Comparison of ENCODE assay signal across 27 mouse cellular contexts in genomic region chr13:47112056-47112455, GRCm38 (mm10). TPM values are rescaled to one million over a fixed set of nuclear protein-coding genes. Genes with fewer than 3 reads are reported as not detected.
DNase-seq lines count a peak whose midpoint lies in the region; ATAC-seq and TF ChIP-seq lines count a peak whose summit lies in the region.
"Had no signal": no experiment of that assay in that cellular context is flagged by ENCODE, and none has a peak within 500 bp of the region (broad histone marks: within the 10 kb centered on the region; RNA-seq: fewer than 3 reads in every experiment).

No protein-coding gene starts in this region.

- ATAC-seq in erythroid progenitor cell, adult 5-6 weeks (replicated peaks; ENCODE audit: low FRiP score, poor library complexity, severe bottlenecking): peak; percentile 43
- ATAC-seq in liver, embryonic 14.5 days (ENCODE audit: insufficient read depth): peak; percentile 5; the same call in 1 of the 2 replicates
- ATAC-seq in kidney, embryonic 15.5 days (replicated peaks; ENCODE audit: low FRiP score): no peak
- ATAC-seq: forebrain, embryonic 14.5 days; hindbrain, postnatal 0 days; midbrain, embryonic 15.5 days had no signal

- no peak for TF ChIP-seq CTCF in liver, embryonic 14.5 days (IDR thresholded peaks at IDR 0.05; ENCODE audit: low read depth)

- peaks cover 78 to 87% of the 10 kb centered on the region in 2 experiments for H3K4me1 ChIP-seq in liver, embryonic 14.5 days (replicated peaks; ENCODE audit: control insufficient read depth in 2 of 2, insufficient read depth in 2 of 2, low read length in 1 of 2)
- H3K4me1 ChIP-seq in kidney, embryonic 15.5 days: peaks cover 3% of the 10 kb centered on the region
- H3K4me1 ChIP-seq: hindbrain, embryonic 12.5 days; neural tube, embryonic 12.5 days; stomach, embryonic 15.5 days had no signal

- peak overlapping the region; percentile 96 for H3K4me2 ChIP-seq in liver, embryonic 14.5 days (ENCODE audit: low read depth)
- H3K4me2 ChIP-seq in kidney, embryonic 15.5 days: no peak overlapping the region
- H3K4me2 ChIP-seq: embryonic facial prominence, embryonic 13.5 days; hindbrain, embryonic 12.5 days; limb, embryonic 12.5 days; midbrain, embryonic 15.5 days; neural tube, embryonic 12.5 days; stomach, embryonic 15.5 days had no signal

- peak overlapping the region; percentile 97 for H3K27ac ChIP-seq in liver, embryonic 14.5 days
- H3K27ac ChIP-seq in kidney, embryonic 15.5 days: no peak overlapping the region
- H3K27ac ChIP-seq: embryonic facial prominence, embryonic 13.5 days; heart, embryonic 10.5 days; hindbrain, embryonic 12.5 days; hindbrain, postnatal 0 days; left cerebral cortex, adult 2 months; limb, embryonic 12.5 days; midbrain, embryonic 15.5 days; neural tube, embryonic 12.5 days; stomach, embryonic 15.5 days had no signal

- H3K9me3 ChIP-seq in liver, embryonic 14.5 days (ENCODE audit: control insufficient read depth, low read length): no peaks in the 10 kb centered on the region
- no peaks in the 10 kb centered on the region for H3K9me3 ChIP-seq in kidney, embryonic 15.5 days (replicated peaks)
- H3K9me3 ChIP-seq: embryonic facial prominence, embryonic 13.5 days; heart, embryonic 10.5 days; hindbrain, embryonic 12.5 days; limb, embryonic 12.5 days; midbrain, embryonic 15.5 days; neural tube, embryonic 12.5 days; stomach, embryonic 15.5 days had no signal

- 53% methylated on average over 3 of the region's 3 CpGs for WGBS in liver, embryonic 14.5 days (ENCODE audit: insufficient replicate concordance)
- 83% methylated on average over 3 of the region's 3 CpGs for WGBS in kidney, embryonic 15.5 days

- no peaks in the 10 kb centered on the region for H3K36me3 ChIP-seq in liver, embryonic 14.5 days (replicated peaks; ENCODE audit: control insufficient read depth, insufficient read depth, low read depth)
- H3K36me3 ChIP-seq in kidney, embryonic 15.5 days: no peaks in the 10 kb centered on the region
- H3K36me3 ChIP-seq: embryonic facial prominence, embryonic 13.5 days; heart, embryonic 10.5 days; hindbrain, embryonic 12.5 days; limb, embryonic 12.5 days; midbrain, embryonic 15.5 days; neural tube, embryonic 12.5 days; stomach, embryonic 15.5 days had no signal

- H3K27me3 ChIP-seq in liver, embryonic 14.5 days (ENCODE audit: control insufficient read depth, insufficient read depth, low read length): no peaks in the 10 kb centered on the region
- H3K27me3 ChIP-seq in kidney, embryonic 15.5 days: no peaks in the 10 kb centered on the region
- H3K27me3 ChIP-seq: embryonic facial prominence, embryonic 13.5 days; limb, embryonic 12.5 days; midbrain, embryonic 15.5 days; neural tube, embryonic 12.5 days; stomach, embryonic 15.5 days had no signal

- H3K4me3 ChIP-seq in liver, embryonic 14.5 days (ENCODE audit: insufficient read depth in 1 of 2, low read depth in 2 of 2, low read length in 2 of 2): peak overlapping the region in 1 of 2 experiments; percentile 25; a peak in 2 of 4 replicates
- H3K4me3 ChIP-seq in kidney, embryonic 15.5 days (replicated peaks): no peak overlapping the region
- H3K4me3 ChIP-seq: embryonic facial prominence, embryonic 13.5 days; heart, embryonic 10.5 days; hindbrain, embryonic 12.5 days; left cerebral cortex, adult 2 months; limb, embryonic 12.5 days; midbrain, embryonic 15.5 days; neural tube, embryonic 12.5 days; stomach, embryonic 15.5 days had no signal

- peak overlapping the region; percentile 65 for H3K9ac ChIP-seq in liver, embryonic 14.5 days (replicated peaks)
- no peak overlapping the region for H3K9ac ChIP-seq in kidney, embryonic 15.5 days
- H3K9ac ChIP-seq: embryonic facial prominence, embryonic 13.5 days; hindbrain, embryonic 12.5 days; limb, embryonic 12.5 days; midbrain, embryonic 15.5 days; neural tube, embryonic 12.5 days; stomach, embryonic 15.5 days had no signal

- TF ChIP-seq EP300 in liver, embryonic 14.5 days (IDR thresholded peaks at IDR 0.05; ENCODE audit: low read depth): no peak

- DNase-seq in spleen, postnatal 10 days (ENCODE audit: low spot score in 2 of 2): peak; percentile 29 to 31
- no peak for DNase-seq in spleen, postnatal 36 days (ENCODE audit: low spot score in 2 of 2)
- DNase-seq in liver, embryonic 14.5 days (ENCODE audit: low read depth in 3 of 3, low spot score in 3 of 3): peak in 1 of 3 experiments; percentile 60
- no peak for DNase-seq in neural tube, embryonic 10.5 days (ENCODE audit: extremely low spot score, low spot score)
- no peak for DNase-seq in thymus, postnatal 14 days
- DNase-seq: adrenal gland, adult 8-10 months; cerebellum, adult 11 months; cerebellum, adult 9-11 months; gastrocnemius, postnatal 14 days; heart, postnatal 36 days; kidney, adult 9 months; kidney, postnatal 14 days; lung, adult 18-20 months; lung, postnatal 4 days; thymus, postnatal 25 days had no signal

RNA-seq across cellular contexts. Expression of gene Dek, which starts 6.1 kb away (rescaled TPM):
- 1,007 and 1,162 TPM in 2 replicates for total RNA-seq in erythroid progenitor cell, adult 5-6 weeks (2015; ENCODE audit: low replicate concordance)
- 1,638 and 2,076 TPM in 2 replicates for total RNA-seq in erythroid progenitor cell, adult 5-6 weeks (2017; ENCODE audit: low replicate concordance)
- polyA plus RNA-seq in liver, embryonic 14.5 days (2012; rRNA removed): 102 and 167 TPM in 2 replicates
- 330 and 359 TPM in 2 replicates for polyA plus RNA-seq in liver, embryonic 14.5 days (2014; fragmentation: Nextera tagmentation; extraction: Ambion mirVana)
- polyA plus RNA-seq in kidney, embryonic 15.5 days (2015; fragmentation: Nextera tagmentation; extraction: Ambion mirVana): 286 and 301 TPM in 2 replicates

RNA-seq across cellular contexts. Expression of gene Rnf144b, which starts 10.4 kb away (rescaled TPM):
- 0.84 and 2.9 TPM in 2 replicates for total RNA-seq in erythroid progenitor cell, adult 5-6 weeks (2015; ENCODE audit: low replicate concordance)
- 0.77 and 1.1 TPM in 2 replicates for total RNA-seq in erythroid progenitor cell, adult 5-6 weeks (2017; ENCODE audit: low replicate concordance)
- 1.4 and 1.6 TPM in 2 replicates for polyA plus RNA-seq in liver, embryonic 14.5 days (2012; rRNA removed)
- polyA plus RNA-seq in liver, embryonic 14.5 days (2014; fragmentation: Nextera tagmentation; extraction: Ambion mirVana): 1.9 and 2.2 TPM in 2 replicates
- 0.69 and 0.71 TPM in 2 replicates for polyA plus RNA-seq in kidney, embryonic 15.5 days (2015; fragmentation: Nextera tagmentation; extraction: Ambion mirVana)

Comparison
In these comparisons a context has a peak if more than half of its experiments do, and no peak if none do; other contexts are left out.
1. DNase-seq: peak in spleen, postnatal 10 days (2 of 2); none in spleen, postnatal 36 days (0 of 2), neural tube, embryonic 10.5 days (single experiment) and thymus, postnatal 14 days (single experiment).